Mouse (Mus musculus): ENCODE measurements around the gene Eipr1. TPM values are rescaled to one million over a fixed set of nuclear protein-coding genes. Genes with fewer than 3 reads are reported as not detected.

Eipr1 gene
- polyA plus RNA-seq, 1 experiment from 2014 or later: 25.6 TPM

DNA sequence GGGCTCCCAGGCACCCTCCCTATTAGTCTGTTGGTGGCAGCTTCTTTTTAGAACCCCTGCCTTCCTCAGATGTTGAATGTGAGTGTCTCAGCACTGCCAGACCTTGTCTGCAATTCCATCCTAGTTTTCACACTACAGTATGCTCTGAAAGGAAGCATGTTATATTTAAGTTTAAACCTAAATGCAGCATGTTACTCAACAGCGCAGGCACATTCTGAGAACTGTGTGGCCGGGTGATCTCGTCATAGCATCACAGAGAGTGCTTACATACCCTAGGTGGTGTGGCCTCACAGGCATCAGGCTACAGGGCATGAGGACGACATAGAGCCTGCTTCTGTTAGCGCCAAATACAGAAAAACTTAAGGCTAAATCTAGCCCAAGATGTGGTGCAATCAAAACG is 24.0 kb downstream of the Eipr1 start:
- TF ChIP-seq CTCF (IDR thresholded peaks at IDR 0.05): no peak
- no peak for ATAC-seq
- in situ Hi-C loops (cut with MboI; ENCODE audit: low pct_unique_long_range_greater_than_20kb): no loop called here
- ChIA-PET POLR2A (no interaction called here), CTCF (interaction anchor here (1.0 to 1.1 kb wide), 2 partner anchors 9 to 11 kb away, joined by 3 read pairs; no protein-coding TSS in a partner anchor)
- no peaks in the 10 kb centered on the region for H3K27me3 ChIP-seq
- no peak for DNase-seq (ENCODE audit: low read depth, low spot score)

GRCm38 (mm10) chr12:28780180-28780579 is 28.6 kb downstream of the Eipr1 start:
- POLR2A ChIA-PET: no interaction called here
- no peak for ATAC-seq
- no peak for DNase-seq (ENCODE audit: low read depth, low spot score)
- H3K27me3 ChIP-seq: no peaks in the 10 kb centered on the region
- in situ Hi-C loops (cut with MboI; ENCODE audit: low pct_unique_long_range_greater_than_20kb): no loop called here
- CTCF ChIA-PET: no interaction called here
- no peak for TF ChIP-seq CTCF (IDR thresholded peaks at IDR 0.05)

GRCm38 (mm10) chr12:28782637-28783036 is 31.0 kb downstream of the Eipr1 start:
- DNase-seq (ENCODE audit: low read depth, low spot score) (no peak), ATAC-seq (no peak)
- H3K27me3 ChIP-seq: no peaks in the 10 kb centered on the region
- TF ChIP-seq CTCF (IDR thresholded peaks at IDR 0.05): no peak
- ChIA-PET POLR2A (no interaction called here), CTCF (no interaction called here)
- in situ Hi-C loops (cut with MboI; ENCODE audit: low pct_unique_long_range_greater_than_20kb): no loop called here

DNA sequence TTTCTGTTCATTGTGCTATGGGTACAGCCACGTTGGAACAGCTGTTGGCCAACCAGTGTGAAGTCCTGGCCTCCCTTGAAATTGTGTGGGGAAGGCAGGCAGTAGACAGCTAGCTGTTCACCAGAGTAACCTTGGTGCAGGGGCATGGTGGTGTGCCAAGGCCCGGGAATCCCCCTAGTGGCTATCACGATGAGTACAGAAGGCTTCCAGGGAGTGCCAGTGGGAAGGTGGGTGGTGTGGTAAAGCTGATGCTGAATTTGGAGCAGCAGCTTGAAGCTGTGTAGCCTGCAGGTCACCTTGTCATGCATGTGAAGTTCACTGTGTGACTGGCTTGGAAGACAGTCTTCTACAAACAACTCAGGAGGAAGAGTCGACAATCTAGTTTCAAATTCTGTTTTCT is 32.8 kb downstream of the Eipr1 start:
- TF ChIP-seq CTCF (IDR thresholded peaks at IDR 0.05): peak; percentile 59
- POLR2A ChIA-PET: no interaction called here
- ATAC-seq (peak; percentile 66), DNase-seq (ENCODE audit: low read depth, low spot score) (no peak)
- in situ Hi-C loops (cut with MboI; ENCODE audit: low pct_unique_long_range_greater_than_20kb): no loop called here
- no peaks in the 10 kb centered on the region for H3K27me3 ChIP-seq
- CTCF ChIA-PET: interaction anchor here (0.7 to 1.4 kb wide), 5 partner anchors 9 to 70 kb away, joined by 3 to 5 read pairs (median 3); no protein-coding TSS in a partner anchor

DNA sequence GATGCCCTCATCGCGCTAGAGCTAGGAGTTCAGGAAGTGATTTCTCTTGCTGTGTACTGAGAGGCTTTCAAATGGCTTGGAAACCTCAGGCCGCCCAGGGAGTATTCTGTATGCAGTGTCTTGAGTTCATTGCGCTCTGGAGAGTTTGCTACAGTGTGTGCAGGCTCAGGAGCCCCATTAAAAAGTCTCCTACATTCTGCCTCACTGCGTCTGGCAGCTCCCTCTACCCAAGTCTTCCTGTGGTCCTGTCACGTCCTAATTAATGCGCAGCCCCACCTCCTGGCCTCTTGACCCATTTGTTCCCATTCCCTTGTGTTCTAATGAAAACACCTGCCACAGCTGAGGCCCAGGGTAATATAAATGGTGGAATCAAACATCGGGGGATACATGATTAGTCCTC is 33.3 kb downstream of the Eipr1 start:
- no peaks in the 10 kb centered on the region for H3K27me3 ChIP-seq
- ChIA-PET POLR2A (no interaction called here), CTCF (interaction anchor here (0.9 to 1.4 kb wide), 4 partner anchors 10 to 70 kb away, joined by 3 to 5 read pairs (median 3); no protein-coding TSS in a partner anchor)
- in situ Hi-C loops (cut with MboI; ENCODE audit: low pct_unique_long_range_greater_than_20kb): loop anchor here (5.0 kb wide), 1 partner anchor 48 kb away; no protein-coding TSS in a partner anchor
- ATAC-seq (no peak), DNase-seq (ENCODE audit: low read depth, low spot score) (no peak)
- TF ChIP-seq CTCF (IDR thresholded peaks at IDR 0.05): no peak

DNA sequence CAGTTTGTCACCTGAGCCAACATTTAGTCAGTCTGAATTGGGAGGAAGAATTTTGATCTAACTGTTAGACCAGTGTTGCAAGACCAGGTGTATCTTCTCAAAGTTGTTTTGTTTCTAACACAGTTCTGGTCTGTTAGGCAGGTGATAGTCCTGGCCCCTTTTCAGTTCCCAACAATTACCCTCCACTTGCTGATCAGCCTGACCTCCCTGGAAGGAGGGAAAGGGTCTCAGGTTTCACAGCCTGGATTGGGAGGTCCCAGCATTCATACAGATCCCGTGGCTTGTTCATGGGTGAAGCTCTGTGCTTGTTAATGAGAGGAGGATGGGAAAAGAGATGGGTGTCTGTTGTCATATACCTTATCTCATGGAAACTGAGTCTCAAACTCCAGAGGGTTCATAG is 33.7 kb downstream of the Eipr1 start:
- ChIA-PET POLR2A (no interaction called here), CTCF (interaction anchor here (0.9 to 1.4 kb wide), 2 partner anchors 16 to 71 kb away, joined by 3 to 5 read pairs; no protein-coding TSS in a partner anchor)
- TF ChIP-seq CTCF (IDR thresholded peaks at IDR 0.05): no peak
- DNase-seq (ENCODE audit: low read depth, low spot score): no peak
- H3K27me3 ChIP-seq: no peaks in the 10 kb centered on the region
- ATAC-seq: no peak
- in situ Hi-C loops (cut with MboI; ENCODE audit: low pct_unique_long_range_greater_than_20kb): loop anchor here (5.0 kb wide), 1 partner anchor 48 kb away; no protein-coding TSS in a partner anchor

GRCm38 (mm10) chr12:28786310-28786709 is 34.7 kb downstream of the Eipr1 start:
- DNase-seq (ENCODE audit: low read depth, low spot score): no peak
- ATAC-seq: no peak
- ChIA-PET CTCF (no interaction called here), POLR2A (no interaction called here)
- no peak for TF ChIP-seq CTCF (IDR thresholded peaks at IDR 0.05)
- H3K27me3 ChIP-seq: no peaks in the 10 kb centered on the region
- in situ Hi-C loops (cut with MboI; ENCODE audit: low pct_unique_long_range_greater_than_20kb): loop anchor here (5.0 kb wide), 1 partner anchor 49 kb away; no protein-coding TSS in a partner anchor

DNA sequence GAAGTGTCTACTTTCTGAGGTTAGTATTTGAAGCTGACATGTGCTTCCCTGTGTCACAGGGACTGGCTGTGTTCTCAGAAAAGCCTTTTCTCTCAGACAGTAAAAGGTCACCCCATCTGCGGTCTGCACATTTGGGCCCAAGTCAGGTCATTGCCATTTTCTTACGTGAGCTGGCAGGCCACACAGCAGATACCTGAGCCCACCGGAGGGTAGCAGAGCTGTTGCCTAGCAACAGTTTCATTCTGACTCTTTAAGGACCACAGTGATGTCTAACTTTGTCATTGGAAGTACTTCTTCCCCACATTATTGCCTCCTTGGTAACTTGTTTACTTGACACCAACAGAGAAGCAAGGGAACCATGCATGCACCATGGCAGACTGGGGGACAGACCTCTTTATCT is 41.0 kb downstream of the Eipr1 start:
- POLR2A ChIA-PET: no interaction called here
- no peak for DNase-seq (ENCODE audit: low read depth, low spot score)
- ATAC-seq: no peak
- TF ChIP-seq CTCF (IDR thresholded peaks at IDR 0.05): no peak
- CTCF ChIA-PET: no interaction called here
- no peaks in the 10 kb centered on the region for H3K27me3 ChIP-seq
- in situ Hi-C loops (cut with MboI; ENCODE audit: low pct_unique_long_range_greater_than_20kb): no loop called here

- ChIA-PET CTCF (interaction anchor here (1.3 kb wide), 1 partner anchor 38 kb away, joined by 3 read pairs; no protein-coding TSS in a partner anchor), POLR2A (no interaction called here)
- no peaks in the 10 kb centered on the region for H3K27me3 ChIP-seq
- ATAC-seq: no peak
- in situ Hi-C loops (cut with MboI; ENCODE audit: low pct_unique_long_range_greater_than_20kb): no loop called here
- no peak for TF ChIP-seq CTCF (IDR thresholded peaks at IDR 0.05)
- DNase-seq (ENCODE audit: low read depth, low spot score): no peak
Observed at GRCm38 (mm10) chr12:28793715-28794114, 42.1 kb downstream of the Eipr1 start.

GRCm38 (mm10) chr12:28795041-28795440 is 43.4 kb downstream of the Eipr1 start:
- ATAC-seq (no peak), DNase-seq (ENCODE audit: low read depth, low spot score) (no peak)
- in situ Hi-C loops (cut with MboI; ENCODE audit: low pct_unique_long_range_greater_than_20kb): no loop called here
- CTCF ChIA-PET: no interaction called here
- TF ChIP-seq CTCF (IDR thresholded peaks at IDR 0.05): no peak
- POLR2A ChIA-PET: interaction anchor here (0.6 kb wide), 1 partner anchor 32 kb away, joined by 3 read pairs; no protein-coding TSS in a partner anchor
- no peaks in the 10 kb centered on the region for H3K27me3 ChIP-seq

- in situ Hi-C loops (cut with MboI; ENCODE audit: low pct_unique_long_range_greater_than_20kb): no loop called here
- POLR2A ChIA-PET: no interaction called here
- no peak for TF ChIP-seq CTCF (IDR thresholded peaks at IDR 0.05)
- DNase-seq (ENCODE audit: low read depth, low spot score) (no peak), ATAC-seq (no peak)
- no peaks in the 10 kb centered on the region for H3K27me3 ChIP-seq
- CTCF ChIA-PET: interaction anchor here (1.3 kb wide), 1 partner anchor 13 kb away, joined by 3 read pairs; no protein-coding TSS in a partner anchor
Observed at GRCm38 (mm10) chr12:28796881-28797420, 45.3 kb downstream of the Eipr1 start.
